Mouse (Mus musculus) layer of hippocampus, adult 18-20 months (tissue): ENCODE measurements at regions not wholly inside any gene's neighbourhood (a gene's known extent, or its start where the extent isn't known, plus 50 kb on each side); places are given as distances from the start of the nearest gene placed in this dataset.

ENCODE experiments used
- DNase-seq, 2 experiments: peaks; one replicate each; pipeline ENCODE4 v3.0.0; 2022; ENCODE audit warnings: low spot score in 2 of 2

- DNase-seq = peak; percentile 35 to 62
These were observed 56.5 kb downstream of the Tmsb4x start for GRCm38 (mm10) chrX:167152611-167153010.

GRCm38 (mm10) chrX:167151341-167151740 is 57.8 kb downstream of the Tmsb4x start:
- peak in 1 of 2 experiments; percentile 18 for DNase-seq

DNA sequence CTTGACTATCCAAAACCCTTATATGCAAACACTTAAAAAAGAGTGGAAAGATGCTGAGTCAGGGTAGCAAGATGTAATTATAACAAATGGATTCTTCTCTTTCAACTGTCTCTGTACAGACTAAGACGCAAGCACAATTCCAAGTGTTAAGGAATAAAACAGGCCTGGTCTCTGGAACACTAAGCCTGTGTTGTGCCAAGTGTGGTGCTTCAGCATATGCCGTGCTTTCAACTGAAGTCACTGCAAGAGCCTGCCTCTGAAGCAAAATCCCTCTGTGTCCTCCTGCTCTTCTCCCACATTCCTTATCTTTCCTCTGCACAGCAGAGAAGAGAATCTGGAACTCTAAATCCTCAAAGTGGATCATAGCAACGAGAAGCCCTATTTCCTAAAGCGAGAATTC is 59.7 kb downstream of the Tmsb4x start:
- peak; percentile 19 to 50 for DNase-seq

- peak in 1 of 2 experiments; percentile 23 for DNase-seq
These were observed 62.4 kb downstream of the Tmsb4x start for GRCm38 (mm10) chrX:167146513-167147360.

DNA sequence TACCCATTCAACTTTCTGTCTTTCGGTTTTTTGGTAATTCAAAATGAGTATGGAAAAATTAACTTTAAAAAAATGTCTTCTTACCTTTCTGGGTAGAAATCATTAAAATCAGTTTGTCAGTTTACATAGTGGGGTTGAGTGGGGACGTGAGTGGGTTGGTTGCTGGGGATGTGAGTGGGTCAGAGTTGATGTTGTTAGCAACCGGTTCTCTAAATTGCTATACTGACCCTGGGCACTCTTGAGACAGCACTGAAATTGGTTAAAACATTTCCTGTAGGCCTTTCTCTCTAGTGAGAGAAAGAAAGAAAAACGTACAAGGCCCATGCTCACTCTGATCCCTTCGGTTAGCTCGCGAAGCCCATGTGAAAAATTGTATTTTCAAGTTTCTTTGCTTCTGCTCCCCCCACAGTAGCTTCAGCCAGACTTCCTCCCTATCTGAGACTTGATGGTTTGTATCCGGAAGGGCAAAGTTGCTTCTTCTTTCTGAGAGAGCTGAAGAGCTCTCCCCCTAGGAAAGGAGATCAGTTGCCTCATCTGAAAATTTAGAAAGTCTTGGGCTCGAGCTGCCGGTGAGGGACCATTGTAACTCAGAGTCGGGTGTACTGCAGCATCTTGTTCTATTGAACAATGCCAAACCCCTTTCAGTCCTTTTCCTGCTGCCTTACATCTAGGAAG is 63.5 kb downstream of the Tmsb4x start:
- no peak for DNase-seq

DNA sequence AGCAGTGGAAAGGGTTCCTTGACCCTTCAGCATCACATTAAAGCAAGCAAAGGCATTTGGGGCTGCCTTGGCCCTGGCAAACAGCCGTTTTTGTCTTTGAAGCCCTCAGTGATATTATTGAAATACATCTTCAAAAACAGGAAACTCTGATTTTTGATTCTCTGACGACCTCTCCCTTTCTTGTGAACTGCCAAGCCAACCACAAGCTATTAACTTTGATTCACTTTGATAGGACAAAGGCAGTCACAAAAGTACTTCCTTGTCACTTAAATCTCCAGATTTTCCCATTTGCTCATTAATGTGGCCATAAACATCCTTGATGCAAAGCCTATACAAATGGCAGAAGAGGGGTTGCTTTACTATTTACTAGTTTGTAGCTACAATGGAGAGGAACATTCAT is 70.0 kb downstream of the Tmsb4x start:
- DNase-seq = no peak

DNA sequence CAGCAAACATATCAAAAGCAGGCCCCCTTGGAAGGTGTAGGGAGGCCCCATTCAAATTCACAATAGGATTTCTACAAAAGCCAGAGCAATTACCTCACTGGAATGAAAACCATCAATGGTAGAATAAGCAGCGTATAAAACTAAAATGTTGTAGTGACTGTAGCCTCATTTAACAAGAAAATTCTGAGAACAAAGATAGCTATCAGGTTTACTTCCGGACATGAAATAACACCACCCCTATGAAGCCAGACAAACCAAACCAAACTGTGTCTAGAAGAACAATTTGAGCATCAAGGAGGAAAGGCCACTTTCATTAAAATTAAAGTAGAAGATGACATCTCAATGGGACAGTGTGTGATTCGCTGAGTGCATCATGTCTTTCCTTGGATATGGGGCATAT is 74.9 kb downstream of the Tmsb4x start:
- DNase-seq = no peak

DNA sequence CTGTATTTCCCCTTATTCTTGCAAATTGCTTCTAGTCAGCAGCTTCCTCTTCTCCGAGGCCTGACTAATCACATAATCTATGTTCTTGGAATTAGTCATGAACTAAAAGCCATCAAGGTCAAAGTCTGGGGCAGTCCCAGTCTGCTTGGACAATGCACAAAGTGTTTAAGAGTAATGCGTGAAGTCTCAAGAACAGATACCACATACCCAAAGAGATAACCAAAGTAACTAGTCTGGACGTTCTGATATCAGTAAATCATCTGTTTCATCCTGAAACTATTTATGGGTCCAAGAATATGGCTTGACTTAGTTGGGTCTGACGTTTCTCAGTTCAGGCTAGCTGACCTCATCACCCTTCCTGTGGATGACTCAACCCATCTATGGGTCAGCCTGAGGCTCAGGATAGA is 76.1 kb downstream of the Tmsb4x start:
- DNase-seq = no peak

DNA sequence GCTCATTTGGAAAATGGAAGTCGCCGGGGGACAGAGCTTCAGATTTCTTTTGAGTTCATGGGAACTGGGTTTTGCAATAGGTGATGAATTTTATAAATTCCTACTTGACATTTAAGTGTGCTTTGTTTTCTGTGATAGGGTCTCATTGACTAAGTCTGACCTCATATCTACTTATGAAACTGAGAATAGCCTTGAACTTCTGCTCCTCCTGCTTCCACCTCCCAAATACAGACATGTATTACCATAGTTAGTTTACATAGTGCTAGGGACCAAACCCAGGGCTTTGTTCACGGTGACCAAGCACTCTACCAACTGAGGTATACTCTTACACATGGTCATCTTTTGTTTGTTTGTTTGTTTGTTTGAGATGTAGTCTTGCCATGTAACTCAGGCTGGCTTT is 77.8 kb downstream of the Tmsb4x start:
- DNase-seq = no peak

- DNase-seq = no peak
These were observed 78.5 kb downstream of the Tmsb4x start for GRCm38 (mm10) chrX:167130601-167131000.

DNA sequence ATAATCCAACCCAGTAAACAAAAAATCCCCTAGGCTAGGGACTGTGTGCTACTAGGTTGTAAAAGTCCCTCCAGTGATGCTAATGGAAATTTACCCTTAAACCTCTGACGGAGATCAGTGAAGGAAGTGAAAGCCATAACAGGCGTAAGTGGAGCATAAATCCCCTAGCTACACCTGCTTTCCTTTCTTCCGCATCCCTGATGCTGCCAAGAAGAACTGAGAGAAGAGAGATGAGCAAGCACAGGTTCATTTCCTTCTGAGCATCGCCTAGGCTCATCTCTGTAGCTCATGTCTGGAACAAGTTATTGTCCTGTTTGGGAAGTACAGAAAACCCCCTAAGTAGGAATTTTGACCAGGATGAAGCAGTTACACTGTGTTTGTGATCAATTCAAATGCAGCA is 89.8 kb downstream of the Tmsb4x start:
- no peak for DNase-seq

DNA sequence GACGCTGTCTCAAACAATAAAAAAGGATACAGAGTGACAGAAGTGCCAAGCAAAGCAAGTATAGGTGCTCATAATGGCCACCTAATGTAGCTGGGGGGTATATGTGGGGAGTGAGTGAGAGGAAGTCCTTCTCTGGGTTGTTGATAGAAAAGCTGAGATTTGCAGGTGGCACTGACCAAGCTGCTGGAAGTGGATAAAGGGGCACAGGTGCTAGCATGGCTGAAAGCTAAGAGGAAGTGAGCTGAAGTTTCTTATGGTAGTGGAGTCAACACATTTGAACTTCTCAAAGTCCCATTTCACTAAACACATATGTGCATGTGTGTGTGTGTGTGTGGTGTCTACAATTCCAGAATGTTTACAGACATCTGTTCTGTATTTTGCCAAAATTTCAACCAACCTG is 94.0 kb downstream of the Tmsb4x start:
- DNase-seq = no peak

DNA sequence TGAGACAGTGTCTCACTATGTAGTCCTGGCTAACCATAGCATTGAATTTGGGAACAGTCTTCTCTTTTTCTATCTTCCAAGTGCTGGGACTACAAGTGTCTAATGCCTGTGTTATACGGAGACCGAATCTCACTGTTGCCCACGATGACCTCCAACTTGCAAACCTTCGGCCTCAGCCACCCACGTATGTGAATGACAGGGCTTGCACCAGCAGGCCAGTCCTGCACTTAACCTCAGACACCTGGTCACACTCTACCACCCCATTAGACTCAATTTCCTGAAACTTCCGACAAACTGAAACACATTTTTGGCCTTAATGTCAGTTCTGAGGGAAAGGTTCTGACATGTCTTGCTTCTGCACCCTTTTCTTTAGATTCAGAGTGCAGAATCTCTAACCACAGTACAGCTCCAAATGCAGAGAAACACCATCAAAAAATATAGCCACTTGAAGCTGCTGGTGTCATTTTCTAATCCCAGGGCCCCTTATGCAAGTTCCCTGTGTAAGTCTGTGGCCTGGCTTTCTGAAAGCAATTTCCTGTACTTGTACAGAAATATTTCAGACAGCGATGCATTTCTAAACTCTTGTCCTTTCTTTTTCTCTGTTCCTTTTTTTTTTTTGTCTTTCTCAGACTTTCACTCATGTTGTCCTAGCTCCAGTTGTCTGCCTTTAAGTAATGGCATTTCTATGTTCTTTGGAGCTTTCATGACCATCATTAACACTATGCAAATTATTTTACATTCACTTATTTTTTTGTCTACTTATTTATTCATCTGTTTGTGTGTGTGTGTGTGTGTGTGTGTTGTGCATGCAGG is 97.8 kb downstream of the Tmsb4x start:
- DNase-seq = no peak

- DNase-seq = no peak
These were observed 100.8 kb downstream of the Tmsb4x start for GRCm38 (mm10) chrX:167108356-167108755.

- DNase-seq = no peak
These were observed 101.6 kb downstream of the Tmsb4x start for GRCm38 (mm10) chrX:167107469-167107868.

GRCm38 (mm10) chrX:167105931-167106417 is 103.1 kb downstream of the Tmsb4x start:
- DNase-seq = peak; percentile 37 to 70

DNA sequence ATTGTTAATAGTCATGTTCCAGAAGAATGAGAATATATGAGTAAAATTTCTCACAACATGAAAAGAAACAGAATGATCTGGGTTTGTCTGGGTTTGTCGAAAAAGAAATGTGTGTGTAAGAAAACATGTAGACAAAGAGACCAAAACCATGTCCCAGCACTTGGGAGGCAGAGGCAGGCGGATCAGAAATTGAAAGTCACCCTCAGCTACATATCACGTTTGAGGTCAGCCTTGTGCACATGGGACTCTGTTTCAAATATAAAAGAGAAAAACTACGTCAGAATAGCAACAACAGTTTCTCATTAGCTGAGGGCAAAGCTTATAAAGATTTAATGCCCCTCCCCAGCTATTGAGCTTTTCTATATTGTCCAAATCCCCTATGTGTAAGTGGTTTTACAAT is 103.8 kb downstream of the Tmsb4x start:
- DNase-seq = no peak

- no peak for DNase-seq
These were observed 104.9 kb downstream of the Tmsb4x start for GRCm38 (mm10) chrX:167104247-167104621.

DNA sequence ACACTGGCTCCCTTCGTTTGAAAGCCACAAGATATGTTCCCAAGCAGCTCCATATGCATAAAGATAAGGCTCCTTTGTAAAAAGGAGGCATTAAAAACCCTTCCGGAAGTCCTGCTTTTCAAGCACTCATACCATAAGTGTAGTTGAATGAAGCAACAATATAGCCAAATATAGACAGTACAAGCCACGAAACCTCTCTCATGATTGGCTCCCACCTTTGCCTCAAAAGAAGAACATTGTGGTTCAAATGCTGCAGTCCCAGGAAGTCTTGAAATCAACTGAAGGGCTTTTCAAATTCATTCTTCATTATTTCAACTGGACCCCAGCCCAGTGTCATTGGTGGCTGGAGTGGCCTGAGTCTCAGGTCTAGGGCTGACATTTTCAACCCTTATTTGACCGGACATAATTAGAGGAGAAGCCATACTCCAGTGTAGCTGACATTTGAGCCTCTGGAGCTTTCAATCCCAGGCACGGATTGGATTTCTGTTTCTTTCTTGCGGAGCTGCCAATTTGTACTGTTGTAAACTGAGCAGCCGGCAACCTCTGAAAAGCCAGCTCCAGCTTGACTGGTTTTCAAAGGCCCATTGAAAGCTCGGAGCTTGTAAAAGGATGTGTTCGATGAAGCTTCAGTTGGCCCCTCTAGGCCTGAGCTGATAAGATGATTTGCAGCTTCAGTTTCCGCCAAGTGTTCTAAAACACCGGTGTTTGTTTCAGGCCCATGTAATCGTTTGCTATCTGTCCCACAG is 105.4 kb downstream of the Tmsb4x start:
- no peak for DNase-seq

GRCm38 (mm10) chrX:167101929-167102328 is 107.2 kb downstream of the Tmsb4x start:
- no peak for DNase-seq

- DNase-seq = no peak
These were observed 109.7 kb downstream of the Tmsb4x start for GRCm38 (mm10) chrX:167099411-167099810.
